Mouse (Mus musculus) cerebellum, adult 11-12 months (tissue): ENCODE results near the gene Snrnp27.

Experiments
- DNase-seq: peaks from one replicate; pipeline ENCODE4 v3.0.0; 2022

The Snrnp27 gene

DNA sequence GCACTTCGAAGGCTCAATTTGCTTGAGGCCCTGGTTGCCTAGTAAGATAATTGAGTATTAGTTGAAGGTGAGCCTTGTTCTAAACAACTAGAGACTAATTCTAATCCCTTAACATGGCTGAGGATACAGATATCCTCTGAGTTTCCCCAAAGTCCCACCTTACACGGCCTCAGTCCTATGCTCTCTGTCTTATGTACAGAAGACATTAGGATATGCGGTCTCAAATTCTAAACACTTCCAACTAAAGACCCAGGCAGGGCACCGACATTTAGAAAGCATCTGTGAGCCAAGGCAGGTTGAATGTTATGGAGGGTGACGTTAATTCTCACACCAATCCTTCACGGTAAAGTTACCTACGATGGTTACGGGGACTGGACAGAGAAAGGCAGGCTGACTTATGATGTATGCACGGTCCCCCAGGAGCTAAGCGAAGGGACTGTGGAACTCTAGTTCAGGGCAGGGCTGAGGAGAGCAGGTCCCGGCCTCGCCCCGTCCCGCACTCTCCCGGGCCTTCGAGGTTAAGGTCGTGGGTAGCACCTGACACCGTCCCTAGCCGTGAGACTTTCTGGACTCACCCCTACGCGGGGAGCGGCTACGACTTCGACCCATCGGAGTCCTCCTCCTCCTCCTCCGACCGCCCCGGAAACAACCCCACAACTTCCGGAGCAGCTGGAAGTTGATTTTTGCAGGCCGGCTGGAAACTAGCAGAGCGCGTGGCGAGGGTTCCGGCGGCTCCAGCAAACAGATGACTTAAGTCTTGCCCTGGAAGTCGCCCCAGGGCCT, at the start of gene Snrnp27:
Gene Snrnp27, minus strand, starts transcription at position 651 of the 783 bp plus-strand sequence.
- DNase-seq, result peak; percentile 86

DNA sequence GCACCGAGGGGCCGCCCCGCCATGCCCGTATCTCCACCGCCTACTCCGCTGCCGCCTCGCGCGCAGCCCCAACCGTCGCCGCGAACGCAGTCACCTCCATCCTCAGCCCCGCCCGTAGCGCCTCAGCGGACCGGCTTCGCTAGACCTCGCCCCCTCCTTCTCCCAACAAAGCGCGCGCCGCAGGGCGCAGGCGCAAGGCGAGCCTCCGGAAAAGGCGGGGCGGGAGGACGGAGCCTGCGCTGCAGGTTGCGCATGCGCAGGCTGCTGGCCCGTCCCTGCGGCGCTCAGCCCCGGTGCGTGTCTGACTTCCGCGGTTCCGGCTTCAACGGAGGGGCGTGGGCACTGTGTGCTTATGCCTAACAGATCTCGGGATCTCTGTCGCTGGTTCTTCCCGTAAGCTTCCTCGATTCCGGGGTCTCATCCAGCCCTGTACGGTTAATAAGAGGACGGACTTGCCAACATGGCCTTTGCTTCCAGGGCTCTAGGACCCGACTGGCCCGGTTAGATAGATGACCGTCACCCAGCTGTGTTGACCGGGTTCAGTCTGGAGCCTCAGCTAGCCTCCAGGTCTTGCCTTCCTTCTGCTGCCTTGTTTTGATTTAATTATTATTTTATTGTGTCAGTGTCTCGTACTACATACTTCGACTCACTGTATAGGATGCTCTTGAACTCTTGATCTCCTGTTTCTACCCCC, 49.0 kb upstream of the Snrnp27 start, which contains the start of gene Gmcl1:
Gene Gmcl1, minus strand, starts transcription at position 201 of the 694 bp plus-strand sequence.
- DNase-seq, result peak; percentile 95

DNA sequence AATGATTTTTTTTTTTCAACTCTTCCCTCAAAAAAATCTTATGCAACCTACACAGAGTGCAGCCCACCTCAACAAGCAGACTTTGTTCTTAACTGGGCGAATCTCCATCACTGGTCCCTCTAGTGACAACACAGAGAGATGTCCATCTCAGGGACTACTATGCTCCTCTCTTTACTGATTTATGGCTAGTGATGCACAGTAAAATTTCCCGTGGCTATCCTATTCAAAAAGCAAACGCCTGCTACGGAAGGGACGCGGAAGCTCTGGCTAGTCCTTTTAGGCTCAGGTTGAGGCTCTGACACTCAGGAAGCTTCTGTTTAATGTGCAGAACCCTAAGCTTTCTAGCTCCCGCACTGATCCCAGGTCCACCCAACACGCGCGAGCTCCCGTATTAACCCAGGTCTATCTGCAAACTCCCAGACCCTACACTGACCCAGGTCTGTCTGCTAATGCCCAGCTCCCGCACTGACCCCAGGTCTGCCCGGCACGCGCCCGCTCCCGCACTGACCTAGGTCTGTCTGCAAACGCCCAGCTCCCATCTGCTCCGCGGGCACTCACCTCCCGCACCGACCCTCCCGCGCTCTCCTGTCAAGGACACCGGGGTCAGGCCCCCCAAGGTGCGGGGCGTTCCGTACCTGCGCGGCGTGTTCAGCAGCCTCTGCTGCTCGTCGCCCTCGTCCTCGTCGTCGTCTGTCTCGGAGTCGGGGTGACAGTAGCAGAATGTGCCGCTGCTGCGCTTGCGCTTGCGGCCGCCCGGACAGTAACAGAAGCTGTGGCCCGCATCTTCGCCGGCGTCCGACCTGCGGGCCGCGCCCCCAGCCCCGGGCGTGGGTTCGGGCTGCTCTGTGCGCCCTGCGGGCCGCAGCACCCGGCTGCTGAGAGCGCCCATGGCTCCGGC, 48.2 kb upstream of the Snrnp27 start:
- DNase-seq, result no peak

DNA sequence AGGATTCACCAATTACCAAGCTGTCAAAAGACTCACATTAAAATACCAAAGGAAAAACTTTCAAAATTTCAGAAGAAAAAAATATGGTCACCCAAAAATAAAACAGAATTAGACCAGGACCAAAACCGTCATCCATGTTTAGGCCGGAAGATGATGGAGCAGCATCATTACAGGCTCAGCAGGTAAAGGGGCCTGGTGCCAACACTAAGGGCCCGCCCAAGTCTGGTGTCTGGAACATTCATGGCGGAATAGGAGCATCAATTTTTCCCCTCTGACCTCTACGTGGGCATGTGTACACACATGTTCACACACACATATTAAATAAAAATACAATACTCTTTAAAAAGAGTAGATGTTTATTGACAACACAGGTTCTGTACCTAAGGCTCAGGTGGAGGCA, 44.4 kb upstream of the Snrnp27 start:
- no peak for DNase-seq

DNA sequence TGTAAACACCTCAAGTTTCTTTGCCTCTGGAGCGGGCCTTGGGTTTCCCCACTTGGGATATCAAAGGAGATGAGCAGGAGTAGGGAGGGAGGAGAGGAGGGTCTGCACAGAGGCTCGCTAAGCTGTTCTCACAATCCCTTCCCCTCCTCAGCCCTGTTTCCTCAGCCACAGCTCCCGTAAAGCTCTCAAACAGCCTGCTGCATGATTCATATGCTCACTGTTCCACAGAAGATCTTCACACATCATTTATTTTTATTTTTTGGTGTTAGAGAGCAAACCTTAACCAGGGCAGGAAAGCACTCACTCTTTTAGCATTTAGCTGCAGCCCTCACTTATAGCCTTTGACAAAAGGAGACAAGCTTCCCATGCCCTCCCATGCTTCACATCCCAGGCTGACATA, 37.7 kb upstream of the Snrnp27 start:
- DNase-seq, result no peak

DNA sequence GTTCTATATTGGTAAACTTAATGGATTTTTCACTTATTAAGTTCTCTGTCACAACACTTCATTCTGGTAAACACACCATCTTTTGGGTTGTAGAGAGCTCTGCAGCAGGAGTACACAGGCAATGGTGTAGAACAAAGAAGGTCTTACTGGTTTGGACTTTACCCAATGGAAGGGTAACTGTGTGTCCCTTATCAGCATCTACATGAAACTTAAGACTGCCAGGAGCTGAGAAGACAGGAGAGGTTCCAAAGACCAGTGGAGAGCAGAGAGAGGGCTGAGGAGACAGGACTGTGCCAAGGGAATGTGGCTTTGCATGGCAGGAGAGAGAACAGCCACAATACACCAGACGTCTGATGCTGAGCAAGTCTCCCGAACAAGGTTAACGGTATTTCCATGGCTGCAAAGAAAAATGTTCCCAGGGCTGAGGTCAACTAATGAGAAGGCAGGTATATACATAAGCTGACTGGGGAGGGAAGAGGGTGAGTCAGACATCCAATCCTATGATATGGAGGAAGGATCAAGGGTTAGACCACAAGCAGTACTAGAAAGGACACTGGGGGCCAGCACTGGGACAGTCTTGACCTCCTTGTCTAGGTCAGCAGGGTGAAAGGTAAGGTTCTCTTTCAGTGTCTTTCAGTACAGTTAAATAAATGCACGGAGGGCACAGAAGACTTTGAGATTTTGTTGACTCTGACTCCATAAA, 23.9 kb upstream of the Snrnp27 start:
- DNase-seq, result no peak

DNA sequence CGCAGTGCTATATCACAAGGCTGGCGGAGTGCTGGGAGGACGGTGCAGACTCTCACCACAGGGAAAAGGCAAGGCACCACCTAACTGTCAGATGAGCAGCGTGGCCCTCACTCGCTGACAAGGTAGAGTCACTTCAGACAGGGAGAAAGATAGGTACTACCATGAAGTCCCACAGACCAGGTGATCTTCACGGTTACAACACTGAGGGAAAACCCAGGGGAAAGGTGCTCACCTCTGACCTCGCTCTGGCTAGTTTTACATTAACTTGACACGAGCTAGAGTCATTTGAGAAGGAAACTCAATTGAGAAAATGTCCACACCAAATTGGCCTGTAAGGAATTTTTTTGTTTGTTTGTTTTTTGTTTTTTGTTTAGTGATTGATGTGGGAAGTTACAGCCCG, 18.3 kb upstream of the Snrnp27 start:
- no peak for DNase-seq

DNA sequence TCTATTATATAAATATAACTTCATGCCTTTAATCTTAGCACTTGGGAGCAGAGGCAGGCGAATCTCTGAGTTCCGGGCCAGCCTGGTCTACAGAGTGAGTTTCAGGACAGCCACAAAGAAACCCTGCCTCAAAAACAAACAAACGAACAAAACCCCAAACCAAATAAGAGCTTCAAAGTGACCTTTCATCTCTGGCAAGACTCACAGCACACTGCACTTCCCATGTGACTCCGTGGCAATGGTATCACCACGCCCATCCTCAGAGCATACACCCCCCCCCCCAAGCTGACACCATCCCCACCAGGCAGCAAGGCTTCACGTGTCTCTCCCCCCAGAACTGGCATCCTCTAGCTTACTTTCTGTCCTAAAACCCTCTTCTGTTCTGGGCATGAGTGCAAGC, 13.6 kb upstream of the Snrnp27 start:
- DNase-seq, result no peak

DNA sequence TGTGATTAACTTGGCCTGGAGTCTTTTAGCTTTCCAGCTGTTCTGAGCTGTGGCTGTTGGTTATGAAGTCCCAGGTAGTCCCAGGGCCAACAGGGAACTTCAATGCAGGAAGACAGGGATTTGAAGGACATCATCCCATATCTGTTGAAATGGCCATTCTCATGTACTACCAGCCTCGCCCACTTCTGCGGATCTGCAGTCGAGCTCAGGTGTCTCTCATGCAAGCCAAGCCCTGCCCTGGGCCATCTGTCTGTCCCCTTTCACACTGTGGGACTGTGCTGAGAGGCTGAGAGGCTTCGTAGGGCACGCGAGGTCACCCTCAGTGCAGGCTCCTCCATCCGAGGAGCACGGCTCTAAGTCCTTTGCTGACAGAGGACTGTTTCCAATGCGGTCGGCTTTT, 11.9 kb upstream of the Snrnp27 start:
- peak; percentile 66 for DNase-seq

DNA sequence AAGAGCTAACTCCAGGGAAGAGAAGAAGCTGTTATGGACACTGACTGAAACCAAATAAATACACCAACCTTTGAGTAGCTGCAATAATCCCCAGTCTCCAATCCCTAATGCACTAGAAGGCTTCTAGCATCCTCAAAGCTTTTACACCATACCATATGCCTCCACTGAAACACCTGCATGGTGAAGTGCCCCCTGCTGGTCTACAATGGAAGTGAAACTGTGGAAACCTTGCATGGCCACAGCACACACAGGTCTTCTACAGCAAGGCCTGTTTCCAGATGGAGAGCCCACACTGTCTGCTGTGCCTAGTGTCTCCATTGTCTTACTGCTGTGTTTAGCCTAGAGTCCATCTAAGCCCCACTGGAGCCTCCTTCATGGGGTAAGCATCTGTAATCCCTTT, 10.1 kb upstream of the Snrnp27 start:
- no peak for DNase-seq

DNA sequence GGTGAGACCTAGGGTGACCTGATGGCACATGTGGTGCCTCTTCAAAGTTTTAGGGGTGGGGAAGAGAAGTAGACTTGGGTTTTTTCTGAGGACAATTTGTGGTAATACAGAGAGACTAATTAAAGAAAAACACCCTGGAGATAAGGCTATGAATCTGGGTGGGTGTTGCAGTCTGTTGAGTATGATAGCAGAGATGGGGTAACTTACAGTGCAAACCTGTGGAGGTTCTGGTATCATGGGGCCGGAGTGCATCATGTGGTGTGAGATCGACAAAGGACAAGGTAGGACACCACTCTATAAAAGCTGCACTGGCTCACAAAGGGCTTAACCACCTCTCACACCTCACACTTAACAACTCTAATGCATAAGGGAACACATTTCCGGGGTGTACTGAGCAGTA, 5.3 kb upstream of the Snrnp27 start:
- DNase-seq, result no peak

DNA sequence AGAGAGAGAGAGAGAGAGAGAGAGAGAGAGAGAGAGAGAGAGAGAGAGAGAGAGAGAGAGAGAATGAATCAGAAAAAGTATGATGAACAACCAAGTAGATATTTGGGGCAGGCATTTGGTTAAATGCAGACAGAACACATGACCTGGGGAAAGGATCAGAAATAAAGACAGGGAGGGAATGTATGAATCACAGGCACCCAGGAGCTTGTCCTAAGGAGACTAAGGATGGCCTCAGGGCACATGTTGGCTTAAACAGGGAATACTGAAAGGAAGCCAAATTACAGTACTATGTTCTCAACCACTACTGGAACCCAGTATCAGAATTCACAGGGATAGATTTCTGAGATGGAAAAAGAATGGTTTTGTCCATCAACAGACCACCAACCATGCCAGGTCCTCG, 2.6 kb upstream of the Snrnp27 start:
- no peak for DNase-seq

DNA sequence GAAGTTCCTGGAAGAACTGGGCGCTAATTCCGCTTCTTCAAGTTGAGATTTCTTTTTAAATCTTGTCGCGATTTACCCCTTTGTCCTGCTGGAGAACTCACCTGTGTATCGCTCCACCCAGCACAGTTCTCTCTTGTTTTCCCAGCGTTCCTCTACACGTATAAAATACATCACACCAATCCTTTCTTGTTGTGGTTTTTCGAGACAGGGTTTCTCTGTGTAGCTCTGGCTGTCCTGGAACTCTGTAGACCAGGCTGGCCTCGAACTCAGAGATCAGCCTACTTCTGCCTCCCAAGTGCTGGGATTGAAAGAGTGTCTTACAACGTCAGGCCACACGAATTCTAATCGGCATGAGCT, 311 bp upstream of the Snrnp27 start:
- DNase-seq, result no peak

DNA sequence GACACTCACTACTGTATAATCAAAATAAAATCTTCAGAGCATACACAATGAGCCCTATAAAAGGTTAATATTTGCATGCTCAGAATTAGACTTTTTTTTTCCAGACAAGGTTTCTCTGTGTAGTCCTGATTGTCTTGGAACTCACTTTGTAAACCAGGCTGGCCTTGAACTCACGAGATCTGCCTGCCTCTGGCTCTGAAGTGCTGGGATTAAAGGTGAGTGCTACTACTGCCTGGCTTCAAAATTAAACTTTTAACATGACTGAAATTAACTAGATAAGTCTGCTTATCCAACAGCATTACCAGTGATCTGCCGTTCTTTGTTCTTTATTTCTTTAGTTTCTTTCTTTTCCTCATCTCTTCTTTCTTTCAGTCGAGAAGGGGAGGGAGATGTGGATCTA, 3.0 kb downstream of the Snrnp27 start:
- no peak for DNase-seq

DNA sequence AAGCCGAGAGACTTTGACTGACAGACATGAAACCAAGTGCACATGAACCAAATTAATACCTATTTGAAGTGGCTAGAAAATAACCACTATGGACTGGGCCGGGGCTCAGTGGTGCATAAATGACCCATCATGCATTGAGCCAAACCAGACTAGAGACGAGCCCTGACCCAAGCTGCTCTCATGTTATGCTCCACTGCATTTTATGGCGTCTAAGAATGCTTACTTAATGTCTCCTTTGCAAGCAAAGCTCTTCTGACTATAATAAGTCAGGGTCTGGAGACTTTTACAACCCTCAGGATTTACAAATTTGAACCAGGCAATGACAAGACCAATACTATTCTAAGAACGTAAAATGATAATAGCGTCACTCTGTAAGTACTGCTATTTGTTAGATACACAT, 6.0 kb downstream of the Snrnp27 start:
- no peak for DNase-seq

DNA sequence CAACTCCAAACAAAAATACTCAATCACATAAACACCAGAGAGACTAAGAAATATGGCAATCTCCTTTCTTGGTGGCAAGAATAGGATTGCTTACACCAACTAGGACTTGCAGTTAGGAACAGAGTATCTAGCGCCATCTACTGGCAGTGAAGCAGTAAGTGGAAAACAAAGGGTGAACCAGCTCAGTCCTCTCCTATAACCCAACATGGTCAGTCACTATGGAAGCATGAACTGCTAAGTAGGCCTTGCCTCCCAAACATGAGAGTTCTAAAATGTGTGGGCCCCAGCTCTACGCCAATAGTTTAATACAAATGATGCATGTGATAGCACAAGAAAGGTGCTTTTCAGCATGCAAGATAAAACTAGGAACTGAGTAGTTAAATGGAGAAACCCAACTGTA, 13.4 kb downstream of the Snrnp27 start:
- peak; percentile 48 for DNase-seq

DNA sequence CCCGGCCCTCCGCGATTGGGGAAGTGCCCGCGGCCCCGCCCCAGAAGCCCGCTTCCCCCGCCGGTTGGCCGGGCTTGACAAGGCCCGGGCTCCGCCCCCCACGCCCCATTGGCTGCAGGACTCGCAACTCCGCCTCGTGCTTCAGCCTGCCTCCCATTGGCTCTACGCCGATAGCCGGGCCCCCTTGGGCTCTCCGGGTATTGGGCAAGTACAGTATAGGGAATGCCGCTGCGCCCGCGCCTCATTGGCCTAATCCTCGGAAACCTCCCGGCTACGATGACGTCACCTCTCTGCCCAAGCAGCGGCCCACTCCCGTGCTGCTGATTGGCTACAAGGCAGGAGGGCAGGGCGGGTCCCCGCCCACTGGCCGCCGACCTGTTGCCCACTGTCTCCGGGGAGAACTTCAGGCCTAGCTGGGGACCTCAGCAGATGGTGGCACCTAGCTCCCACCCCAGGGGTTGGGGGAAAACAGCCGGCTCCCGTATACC, 15.0 kb downstream of the Snrnp27 start:
- DNase-seq, result peak; percentile 100

DNA sequence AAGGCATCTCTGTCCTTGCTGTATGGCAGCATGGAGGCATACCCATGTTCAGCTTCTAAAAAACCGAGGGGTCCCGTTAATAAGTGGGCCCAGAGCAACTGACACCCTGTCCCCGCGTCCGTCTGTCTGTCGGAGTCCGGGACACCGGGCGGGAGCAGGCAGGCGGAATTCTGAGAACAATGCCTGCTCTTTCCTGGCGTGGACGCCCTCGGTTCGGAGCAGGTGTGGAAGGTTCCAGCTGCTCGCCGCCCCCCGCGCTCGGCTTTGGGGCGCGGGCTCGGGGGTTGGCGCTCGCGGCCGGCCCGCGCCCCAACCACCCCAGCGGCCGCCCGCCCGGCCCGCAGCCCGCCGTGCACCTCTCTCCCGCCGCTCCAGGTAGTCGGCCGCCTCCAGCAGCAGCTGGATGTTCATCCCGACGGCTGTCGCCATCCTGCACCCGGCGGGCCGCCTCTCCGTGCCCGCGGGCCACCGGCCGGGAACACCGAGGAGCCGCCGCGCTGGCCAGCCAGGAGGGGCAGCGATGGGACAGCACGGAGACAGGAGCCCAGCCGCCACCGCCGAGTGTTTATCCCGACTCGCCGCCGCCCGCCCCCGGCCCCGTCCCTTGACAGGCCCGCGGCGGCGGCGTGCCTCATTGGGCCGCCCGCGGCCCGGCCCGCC, 15.6 kb downstream of the Snrnp27 start, which contains the start of gene Mxd1:
Gene Mxd1, minus strand, starts transcription at position 582 of the 660 bp plus-strand sequence.
- no peak for DNase-seq

DNA sequence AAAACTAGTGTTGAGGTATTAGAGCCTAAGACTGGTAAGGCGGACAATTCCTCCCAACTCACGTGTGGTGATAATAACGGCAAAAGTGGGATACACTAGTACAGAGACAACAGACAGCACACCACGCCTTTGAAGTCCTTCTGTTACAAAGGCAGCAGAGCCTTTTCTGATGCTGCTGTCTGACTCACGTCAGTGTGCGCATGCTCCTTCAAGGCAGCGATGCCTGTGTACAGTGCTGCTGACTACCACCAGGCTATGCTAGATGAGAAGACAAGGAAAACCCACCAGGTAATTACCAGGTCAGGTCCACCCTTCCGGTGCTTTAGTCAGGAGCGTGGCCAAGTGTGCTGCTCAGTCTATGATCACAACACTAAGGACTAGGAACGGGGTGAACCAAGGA, 17.3 kb downstream of the Snrnp27 start:
- peak; percentile 22 for DNase-seq

DNA sequence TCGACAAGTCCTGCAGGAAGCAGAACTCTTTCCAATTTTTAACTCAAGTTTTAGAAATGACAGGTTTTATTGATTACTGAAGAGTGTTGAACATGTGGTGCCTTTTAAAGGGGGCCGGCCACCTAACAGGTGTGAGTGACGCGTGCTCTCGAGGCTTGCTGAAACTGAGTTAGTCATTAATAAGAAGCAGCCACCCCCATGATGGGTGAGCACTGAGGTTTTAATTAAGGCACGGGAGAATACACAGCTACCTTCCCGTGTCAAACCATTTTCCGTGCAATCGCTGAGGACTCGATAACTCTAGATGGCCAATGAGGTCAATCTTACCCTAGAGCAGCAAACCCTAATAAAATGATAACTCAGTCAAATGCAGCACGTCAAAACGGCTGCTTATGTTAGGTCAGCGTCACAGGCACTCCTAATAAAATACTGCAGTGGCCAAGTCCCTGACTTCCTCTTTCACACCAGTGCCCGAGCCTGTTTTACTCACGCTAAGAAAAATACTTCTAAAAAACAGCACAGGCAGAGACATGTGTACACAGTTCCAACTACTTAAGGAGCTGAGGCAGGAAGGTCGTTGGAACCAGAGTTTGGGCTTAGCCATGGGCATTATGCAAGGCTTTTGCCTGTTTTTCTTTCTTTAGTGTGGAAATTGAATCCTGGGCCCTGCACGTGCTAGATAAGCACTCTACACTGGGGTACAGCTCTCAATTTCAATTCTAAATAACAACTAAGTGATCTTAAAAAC, 18.6 kb downstream of the Snrnp27 start:
- DNase-seq, result no peak

DNA sequence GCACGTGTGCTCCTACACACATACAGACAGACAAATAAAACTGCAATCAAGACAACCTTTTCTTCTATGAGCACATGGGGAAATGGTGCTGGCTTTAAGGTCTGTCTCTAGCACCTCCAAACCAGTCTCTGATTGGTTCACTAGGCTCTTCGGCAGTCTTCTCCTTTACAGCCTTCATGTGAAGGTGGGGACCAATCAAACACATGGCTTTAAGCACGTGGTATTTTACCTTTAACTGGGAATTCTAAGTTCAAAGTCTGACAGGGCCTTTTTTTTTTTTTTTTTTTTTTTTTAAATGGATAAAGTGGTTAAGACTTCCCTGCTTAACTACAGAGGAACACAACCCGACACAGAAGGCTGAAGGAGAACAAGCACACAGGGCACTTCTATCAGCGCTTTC, 19.2 kb downstream of the Snrnp27 start:
- no peak for DNase-seq
